Mouse (Mus musculus) embryo, embryonic 10.5 days (tissue): ENCODE measurements around the gene Olfr480.

Source experiments
- DNase-seq: peaks from one replicate; pipeline ENCODE4 v3.0.0-alpha.2; 2015; ENCODE audit warnings: low spot score

Gene Olfr480

GRCm38 (mm10) chr7:108067246-108067645 is at the start of gene Olfr480:
Gene Olfr480, minus strand, starts transcription at chr7:108067346.
- no peak for DNase-seq

- DNase-seq: no peak
Observed at GRCm38 (mm10) chr7:108100549-108100948, 33.4 kb upstream of the Olfr480 start, which contains the start of gene Olfr483. Gene Olfr483, plus strand, starts transcription at chr7:108100849.

GRCm38 (mm10) chr7:108097486-108097885 is 30.3 kb upstream of the Olfr480 start, which contains the start of gene Olfr482:
Gene Olfr482, minus strand, starts transcription at chr7:108097586.
- no peak for DNase-seq

GRCm38 (mm10) chr7:108079555-108079954 is 12.4 kb upstream of the Olfr480 start, which contains the start of gene Olfr481:
Gene Olfr481, plus strand, starts transcription at chr7:108079855.
- no peak for DNase-seq

GRCm38 (mm10) chr7:108050393-108050792 is 16.8 kb downstream of the Olfr480 start, which contains the start of gene Olfr479:
Gene Olfr479, plus strand, starts transcription at chr7:108050693.
- no peak for DNase-seq

- DNase-seq: no peak
Observed at GRCm38 (mm10) chr7:108033889-108034288, 33.3 kb downstream of the Olfr480 start, which contains the start of gene Olfr478. Gene Olfr478, minus strand, starts transcription at chr7:108033989.
